Comparison of ENCODE assay signal across 8 mouse cellular contexts in genomic region chr7:3674507-3675227, GRCm38 (mm10). TPM values are rescaled to one million over a fixed set of nuclear protein-coding genes. Genes with fewer than 3 reads are reported as not detected.
DNase-seq lines count a peak whose midpoint lies in the region; ATAC-seq lines count a peak whose summit lies in the region.

No protein-coding gene starts in this region.

- no peaks in the 10 kb centered on the region for H3K9me3 ChIP-seq in hindbrain, embryonic 14.5 days (ENCODE audit: control insufficient read depth, low read length)

- no peak overlapping the region for H3K4me2 ChIP-seq in hindbrain, embryonic 14.5 days (replicated peaks)

- H3K4me1 ChIP-seq in hindbrain, embryonic 14.5 days (replicated peaks; ENCODE audit: control insufficient read depth, insufficient read depth, low read length): no peaks in the 10 kb centered on the region

- no peak overlapping the region for H3K9ac ChIP-seq in hindbrain, embryonic 14.5 days

- peak; percentile 36 for DNase-seq in Muller cell, postnatal 12 days (ENCODE audit: inconsistent ontology term)
- DNase-seq in cerebellum, adult 9-11 months: peak; percentile 77
- DNase-seq in frontal cortex, postnatal 14 days (ENCODE audit: low spot score in 2 of 2): peak; percentile 54 to 79
- DNase-seq in hindbrain, embryonic 14.5 days (ENCODE audit: low spot score): peak; percentile 90
- peak; percentile 76 to 84 for DNase-seq in layer of hippocampus, postnatal 14 days (ENCODE audit: low spot score in 2 of 2)
- peak; percentile 91 for DNase-seq in lung, postnatal 10 days
- DNase-seq in ovary, postnatal 36 days (ENCODE audit: low spot score): peak; percentile 75
- peak; percentile 86 for DNase-seq in thymus, postnatal 14 days

- WGBS in hindbrain, embryonic 14.5 days: 71% methylated on average over 10 of the region's 10 CpGs

- H3K4me3 ChIP-seq in hindbrain, embryonic 14.5 days (replicated peaks; ENCODE audit: low read length): no peak overlapping the region

- no peak overlapping the region for H3K27ac ChIP-seq in hindbrain, embryonic 14.5 days

- H3K27me3 ChIP-seq in hindbrain, embryonic 14.5 days (ENCODE audit: control insufficient read depth, insufficient read depth, low read length): no peaks in the 10 kb centered on the region

- peak; percentile 87 for ATAC-seq in hindbrain, embryonic 14.5 days (ENCODE audit: low FRiP score)

- peaks cover 15% of the 10 kb centered on the region for H3K36me3 ChIP-seq in hindbrain, embryonic 14.5 days (replicated peaks; ENCODE audit: control insufficient read depth, insufficient read depth)

RNA-seq across cellular contexts. Expression of gene Tmc4, which starts 2.7 kb away (rescaled TPM):
- 3.5 and 4.4 TPM in 2 replicates for polyA plus RNA-seq in hindbrain, embryonic 14.5 days (2014; fragmentation: Nextera tagmentation; extraction: Ambion mirVana)
- total RNA-seq in layer of hippocampus, postnatal 14 days (2021): 1 to 10 TPM; 3.2 to 3.5 TPM

RNA-seq across cellular contexts. Expression of gene Leng1, which starts 9.0 kb away (rescaled TPM):
- 10.5 and 11.7 TPM in 2 replicates for polyA plus RNA-seq in hindbrain, embryonic 14.5 days (2014; fragmentation: Nextera tagmentation; extraction: Ambion mirVana)
- total RNA-seq in layer of hippocampus, postnatal 14 days (2021): 1 to 10 TPM; 5.5 to 6.2 TPM

RNA-seq across cellular contexts. Expression of gene Tsen34, which starts 18.0 kb away (rescaled TPM):
- polyA plus RNA-seq in hindbrain, embryonic 14.5 days (2014; fragmentation: Nextera tagmentation; extraction: Ambion mirVana): 263 and 275 TPM in 2 replicates
- total RNA-seq in layer of hippocampus, postnatal 14 days (2021): 10 to 100 TPM; 70.0 to 74.8 TPM

RNA-seq across cellular contexts. Expression of gene Mboat7, which starts 18.7 kb away (rescaled TPM):
- 80.4 and 93.7 TPM in 2 replicates for polyA plus RNA-seq in hindbrain, embryonic 14.5 days (2014; fragmentation: Nextera tagmentation; extraction: Ambion mirVana)
- 100 to 1,000 TPM; 121 to 124 TPM for total RNA-seq in layer of hippocampus, postnatal 14 days (2021)

RNA-seq across cellular contexts. Expression of gene Rps9, which starts 29.1 kb away (rescaled TPM):
- 732 and 840 TPM in 2 replicates for polyA plus RNA-seq in hindbrain, embryonic 14.5 days (2014; fragmentation: Nextera tagmentation; extraction: Ambion mirVana)
- 100 to 1,000 TPM; 432 to 494 TPM for total RNA-seq in layer of hippocampus, postnatal 14 days (2021)

Comparison
In these comparisons a context has a peak if more than half of its experiments do, and no peak if none do; other contexts are left out.
1. DNase-seq: peak in every context shown above with its lines; median percentile 91 in lung, postnatal 10 days; 90 in hindbrain, embryonic 14.5 days; 86 in thymus, postnatal 14 days; 80 in layer of hippocampus, postnatal 14 days; 77 in cerebellum, adult 9-11 months; 75 in ovary, postnatal 36 days; 66 in frontal cortex, postnatal 14 days; 36 in Muller cell, postnatal 12 days.